Mouse (Mus musculus): ENCODE results near the gene Ankrd7.
"Not testable (repeated sequence)": the region's sequence is repeated elsewhere in the genome, so short reads cannot be mapped to it uniquely, and the experiment has no call there.

Gene Ankrd7

DNA sequence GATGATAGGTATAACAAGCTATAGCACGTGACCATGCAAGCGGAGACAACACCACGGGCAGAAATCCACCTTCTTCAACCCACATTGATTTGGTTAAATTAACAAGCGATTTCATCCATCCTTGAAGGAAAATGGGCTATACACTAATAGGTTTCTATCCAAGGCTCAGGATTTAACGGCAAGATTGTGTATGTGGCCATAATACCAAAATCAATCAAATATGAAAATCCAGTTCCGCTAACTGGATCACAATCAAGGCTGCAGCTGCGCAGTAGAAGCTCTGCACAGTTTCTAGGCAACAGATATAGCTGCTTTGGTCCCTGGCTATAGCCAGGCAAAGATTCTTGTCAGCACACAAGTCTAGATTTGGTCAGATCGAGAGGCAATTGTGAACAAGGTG lies at the start of gene Ankrd7:
Ankrd7 (plus strand) TSS at position 301 of the 400 bp plus-strand sequence.
- peak; percentile 12 for DNase-seq

- DNase-seq, result peak; percentile 61
These were observed 46.8 kb upstream of the Ankrd7 start for GRCm38 (mm10) chr6:18819343-18819742.

DNA sequence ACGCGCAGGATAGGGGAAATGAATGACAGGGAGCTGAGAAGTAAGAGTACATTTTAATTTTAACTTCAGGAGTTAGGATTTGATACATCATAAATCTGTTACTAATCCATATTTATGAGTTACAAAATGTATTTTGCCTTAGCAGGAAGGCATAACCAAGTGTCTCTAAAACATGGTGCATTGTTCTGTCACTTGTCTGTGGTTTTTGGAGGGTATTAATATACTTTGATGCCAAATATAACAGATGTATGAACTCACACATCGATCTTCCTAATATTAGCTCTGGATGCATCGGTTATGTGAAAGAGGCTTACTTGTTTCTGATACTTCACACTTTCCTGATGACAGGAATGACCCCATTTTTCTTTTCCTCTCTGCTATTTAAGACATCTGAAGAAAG lies 45.9 kb upstream of the Ankrd7 start:
- no peak for DNase-seq

DNA sequence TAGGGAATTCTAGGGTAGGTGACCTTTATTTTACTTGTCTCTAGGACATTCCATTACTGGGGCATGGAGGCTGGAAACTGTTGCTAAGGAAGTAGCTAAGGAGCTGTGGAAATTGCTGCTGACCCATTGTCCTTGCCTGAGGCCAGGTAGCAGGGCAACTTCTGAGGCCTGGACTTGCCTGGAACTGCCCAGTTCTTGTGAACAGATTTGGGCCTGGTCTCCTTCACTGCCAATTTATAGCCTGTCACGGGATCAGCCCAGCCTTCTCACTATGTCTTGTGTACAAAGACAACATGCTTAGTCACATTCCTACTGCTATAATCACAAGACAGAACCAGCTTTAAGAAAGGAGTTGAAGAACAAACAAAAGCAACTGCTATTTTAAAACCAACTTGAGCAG lies 43.3 kb upstream of the Ankrd7 start:
- DNase-seq, result no peak

- DNase-seq, result peak; percentile 81
These were observed 33.2 kb upstream of the Ankrd7 start for GRCm38 (mm10) chr6:18832958-18833357.

- not testable (repeated sequence) for DNase-seq
These were observed 21.6 kb upstream of the Ankrd7 start for GRCm38 (mm10) chr6:18844529-18844928.

- not testable (repeated sequence) for DNase-seq
These were observed 20.5 kb upstream of the Ankrd7 start for GRCm38 (mm10) chr6:18845571-18845970.

DNA sequence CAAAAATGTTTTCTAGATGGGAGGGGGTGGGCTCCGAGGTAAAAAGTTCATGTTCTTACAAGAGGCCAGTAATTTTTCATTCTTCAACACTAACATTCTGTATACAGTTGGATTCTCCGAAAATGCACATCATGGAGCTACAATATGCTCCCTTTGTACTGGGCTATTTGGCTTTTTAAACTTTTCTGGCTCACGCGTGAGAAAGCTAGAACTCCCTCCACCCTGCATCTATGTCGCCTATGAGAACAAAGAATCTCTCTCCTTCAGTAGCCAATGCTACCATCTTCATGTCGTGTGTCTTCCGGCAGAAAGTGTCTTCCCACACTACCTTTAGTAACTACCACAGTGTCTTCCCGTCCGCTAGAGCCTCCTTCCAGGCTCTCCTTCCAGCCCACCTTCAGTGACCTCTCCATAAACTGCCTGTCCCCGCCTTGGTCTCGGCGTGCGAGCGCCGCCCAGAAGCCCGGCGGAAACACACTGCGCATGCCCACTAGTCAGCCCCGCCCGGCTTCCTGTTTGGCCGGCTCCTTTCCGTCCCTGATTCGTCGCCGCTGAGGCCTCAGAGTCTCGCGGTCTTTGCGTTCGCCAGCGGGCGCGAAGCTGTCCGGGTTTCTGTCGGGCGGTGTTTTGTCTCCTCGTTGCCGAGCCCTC lies 17.9 kb upstream of the Ankrd7 start, which contains the start of gene Lsm8:
Lsm8 (plus strand) TSS at position 529 of the 651 bp plus-strand sequence.
- DNase-seq, result peak; percentile 95

- no peak for DNase-seq
These were observed 17.4 kb upstream of the Ankrd7 start for GRCm38 (mm10) chr6:18848702-18849061.

DNA sequence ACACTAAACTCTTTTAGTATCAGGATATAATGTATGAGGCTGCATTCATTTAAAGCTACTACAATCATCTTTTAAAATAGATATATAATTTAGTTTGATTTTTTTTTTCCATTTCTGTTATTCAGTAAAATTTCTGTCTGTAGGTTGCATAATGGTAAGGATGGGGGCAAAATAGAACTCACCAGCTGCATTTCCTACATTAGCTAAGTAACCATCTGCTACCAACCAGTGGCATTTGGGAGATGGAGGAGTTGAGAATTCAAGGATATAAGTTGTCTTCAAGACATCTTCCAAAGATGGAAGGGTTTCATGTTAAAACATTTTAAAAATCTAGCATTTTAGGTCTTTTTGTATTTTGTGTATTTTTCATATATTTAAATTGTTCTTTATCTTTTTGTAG lies 10.8 kb upstream of the Ankrd7 start:
- peak; percentile 40 for DNase-seq

DNA sequence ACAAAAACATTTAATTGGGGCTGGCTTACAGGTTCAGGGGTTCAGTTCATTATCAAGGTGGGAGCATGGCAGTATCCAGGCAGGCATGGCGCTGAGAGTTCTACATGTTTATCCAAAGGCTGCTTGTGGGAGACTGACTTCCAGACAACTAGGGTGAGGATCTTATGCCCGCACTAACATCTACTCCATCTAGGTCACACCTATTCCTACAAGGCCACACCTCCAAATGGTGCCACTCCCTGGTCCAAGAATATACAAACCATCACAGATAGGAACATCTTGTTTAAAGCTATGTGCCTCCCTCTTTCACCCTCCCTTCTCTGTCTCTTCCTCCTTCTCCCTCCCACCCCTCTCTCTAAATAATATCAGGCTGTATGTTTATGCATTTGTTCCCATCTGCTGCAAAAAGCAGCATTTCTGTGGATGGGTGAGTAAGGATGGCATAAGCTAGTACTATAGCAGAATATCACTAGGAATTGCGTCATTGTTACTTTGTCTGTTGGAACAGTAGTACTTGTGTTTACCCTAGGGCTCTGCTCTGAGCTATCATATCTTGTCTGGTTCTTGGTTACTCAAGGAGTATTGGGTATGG lies 9.5 kb upstream of the Ankrd7 start:
- peak; percentile 19 for DNase-seq

DNA sequence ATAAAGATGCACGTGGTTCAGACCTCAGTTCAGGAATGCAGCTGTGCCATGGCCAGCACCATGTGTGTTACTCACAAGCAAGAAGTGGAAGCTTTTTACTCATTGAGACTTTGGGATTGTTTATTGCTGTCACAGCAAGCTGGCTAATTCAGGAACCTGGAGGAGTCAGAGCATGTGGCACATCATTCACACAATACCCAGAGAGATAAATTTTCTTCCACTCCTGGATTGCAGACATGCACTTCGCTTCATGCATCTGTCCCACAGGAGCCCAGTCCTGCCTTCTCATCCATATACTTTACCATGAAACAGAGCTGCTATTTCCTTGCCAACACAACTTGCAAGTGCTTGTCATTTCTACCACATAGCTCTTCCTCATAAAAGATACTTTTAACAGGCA lies 22.9 kb downstream of the Ankrd7 start:
- no peak for DNase-seq

GRCm38 (mm10) chr6:18894142-18894541 lies 28.0 kb downstream of the Ankrd7 start:
- DNase-seq, result no peak

DNA sequence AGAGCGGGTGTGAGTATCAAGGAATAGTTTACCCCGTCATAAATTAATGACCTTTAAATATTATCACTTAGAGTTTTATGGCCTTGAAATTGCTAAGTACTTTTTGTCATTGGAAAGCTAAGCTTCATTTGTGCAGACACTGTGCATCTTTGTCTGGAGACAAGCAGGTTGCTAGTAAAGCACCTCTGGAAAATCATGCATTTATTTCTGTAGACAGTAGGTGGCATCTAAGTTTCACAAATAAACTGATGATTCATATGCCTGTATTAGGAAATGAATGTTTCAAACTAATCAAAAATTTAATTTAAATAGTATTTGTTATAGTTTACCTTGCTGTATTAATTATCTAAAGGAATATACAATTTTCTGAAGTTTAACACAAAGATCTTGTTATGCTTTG lies 41.1 kb downstream of the Ankrd7 start:
- no peak for DNase-seq

DNA sequence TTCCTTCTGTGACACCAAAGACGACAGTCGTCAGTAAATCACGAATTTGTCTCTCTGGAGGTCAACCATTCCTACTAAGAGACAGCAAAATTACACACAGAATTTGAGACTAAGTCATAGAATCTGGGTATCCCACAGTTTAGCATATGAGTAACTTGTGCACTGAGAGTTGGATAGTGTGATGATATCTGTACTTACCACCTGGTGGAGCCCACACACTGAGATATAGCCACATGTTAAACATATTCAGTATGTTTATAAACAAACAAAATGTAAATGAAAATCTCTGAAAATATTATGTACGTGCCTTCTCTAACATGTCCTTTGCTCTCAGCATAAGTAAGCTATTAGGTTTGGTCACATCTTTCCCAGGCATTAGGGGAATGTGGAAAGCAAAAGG lies 47.1 kb downstream of the Ankrd7 start:
- no peak for DNase-seq

GRCm38 (mm10) chr6:18916021-18916420 lies 49.9 kb downstream of the Ankrd7 start:
- peak; percentile 5 for DNase-seq

DNA sequence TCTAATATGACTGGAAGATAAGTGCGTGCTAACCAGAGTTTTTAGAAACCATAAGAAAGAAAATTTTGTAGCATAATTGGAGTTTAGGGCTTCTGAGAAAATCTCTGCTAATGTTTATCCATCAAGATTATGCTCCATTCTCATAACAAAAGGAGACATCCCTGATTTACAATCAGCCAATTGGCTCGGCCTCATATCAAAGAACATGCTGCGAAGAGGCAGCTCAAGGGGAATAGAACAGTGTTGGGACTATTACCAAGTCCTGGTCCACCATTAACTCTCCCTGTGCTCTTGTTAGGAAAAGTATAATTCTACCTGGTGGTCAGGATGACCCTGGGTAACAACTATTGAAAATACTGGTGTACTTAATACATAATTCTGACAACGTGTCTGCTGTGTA lies 50.4 kb downstream of the Ankrd7 start:
- DNase-seq, result no peak
